Mouse (Mus musculus): ENCODE measurements at regions not wholly inside any gene's neighbourhood (a gene's known extent, or its start where the extent isn't known, plus 50 kb on each side); places are given as distances from the start of the nearest gene placed in this dataset.

DNA sequence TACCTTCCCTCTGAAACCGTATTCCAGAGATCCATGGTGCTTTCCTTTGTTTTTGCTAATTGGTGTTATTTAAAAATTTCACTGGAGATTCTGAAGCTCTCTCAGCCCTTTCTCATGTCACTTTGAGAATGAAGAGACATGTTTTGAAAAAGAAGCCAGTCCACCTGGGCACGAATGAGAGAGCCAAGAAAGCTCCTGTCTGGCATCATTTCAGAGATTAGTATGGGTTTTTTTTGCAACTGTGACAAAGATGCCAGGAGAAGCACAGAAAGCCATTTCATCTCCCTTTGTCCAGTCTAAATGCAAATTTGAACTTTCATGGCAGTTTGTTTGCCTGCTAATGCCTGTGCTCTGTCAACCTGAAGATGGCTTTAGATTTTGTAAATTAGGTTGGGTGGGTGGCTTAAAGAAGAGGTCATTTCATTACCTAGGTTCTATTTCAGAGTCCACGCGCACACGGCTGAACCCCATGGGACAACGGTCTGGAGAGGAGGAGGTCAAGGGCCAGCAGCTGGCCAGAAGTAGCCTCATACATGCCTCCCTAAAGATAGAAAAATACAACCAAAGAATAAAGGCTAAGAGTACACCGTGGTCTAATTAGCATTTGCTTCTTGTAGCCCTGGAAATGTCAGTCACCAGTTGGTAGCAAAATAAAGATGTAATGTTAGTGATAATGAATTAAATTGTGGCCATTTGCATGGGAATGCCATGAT, 600.5 kb upstream of the Got2 start:
- no peak for TF ChIP-seq CTCF (IDR thresholded peaks at IDR 0.05; ENCODE audit: borderline replicate concordance, extremely low read depth, insufficient read depth, insufficient read length)
- no peak for TF ChIP-seq POLR2A (IDR thresholded peaks at IDR 0.05; ENCODE audit: borderline replicate concordance, extremely low read depth, insufficient read depth, insufficient read length, poor library complexity, severe bottlenecking)

Measured in brain, embryonic 14.5 days (tissue).